Mouse (Mus musculus): ENCODE measurements around the gene Nrxn2. TPM values are rescaled to one million over a fixed set of nuclear protein-coding genes. Genes with fewer than 3 reads are reported as not detected.

Nrxn2 gene
- total and polyA plus RNA-seq, 3 experiments, result 0.03 to 0.16 TPM; not detected in 1

GRCm38 (mm10) chr19:6475129-6475528 is 56.6 kb downstream of the Nrxn2 start:
- Histone ChIP-seq H3K36me3 (replicated peaks) (no peaks in the 10 kb centered on the region), H3K4me1 (ENCODE audit: insufficient read depth, low read depth, low read length) (no peaks in the 10 kb centered on the region), H3K27me3 (ENCODE audit: insufficient read depth, low read length) (peaks cover 10% of the 10 kb centered on the region), H3K4me3 (ENCODE audit: low read depth, low read length) (no peak overlapping the region), H3K9me3 (replicated peaks) (no peaks in the 10 kb centered on the region)
- no peak for TF ChIP-seq TAL1 (conservative IDR thresholded peaks at IDR 0.05; ENCODE audit: low read depth, low read length)
- DNase-seq (ENCODE audit: low spot score) (no peak), ATAC-seq (ENCODE audit: extremely low read depth, insufficient number of reproducible peaks, low FRiP score, poor library complexity, severe bottlenecking) (no peak)

GRCm38 (mm10) chr19:6477007-6477406 is 58.5 kb downstream of the Nrxn2 start:
- DNase-seq (ENCODE audit: low spot score), result no peak
- TF ChIP-seq GATA2 (IDR thresholded peaks at IDR 0.05; ENCODE audit: borderline replicate concordance, low read depth, low read length), result no peak
- no peak for TF ChIP-seq CTCF (IDR thresholded peaks at IDR 0.05; ENCODE audit: low read depth, low read length)
- TF ChIP-seq GATA1 (IDR thresholded peaks at IDR 0.05; ENCODE audit: borderline replicate concordance, low read length), result no peak
- TF ChIP-seq POLR2AphosphoS5 (IDR thresholded peaks at IDR 0.05; ENCODE audit: insufficient replicate concordance, low read depth, low read length), result no peak
- TF ChIP-seq TAL1 (conservative IDR thresholded peaks at IDR 0.05; ENCODE audit: low read depth, low read length), result no peak
- Histone ChIP-seq H3K4me1 (ENCODE audit: insufficient read depth, low read depth, low read length) (no peaks in the 10 kb centered on the region), H3K36me3 (replicated peaks) (no peaks in the 10 kb centered on the region), H3K4me3 (ENCODE audit: low read depth, low read length) (no peak overlapping the region), H3K9me3 (replicated peaks) (no peaks in the 10 kb centered on the region), H3K27me3 (ENCODE audit: insufficient read depth, low read length) (peaks cover 16% of the 10 kb centered on the region)
- ATAC-seq (ENCODE audit: extremely low read depth, insufficient number of reproducible peaks, low FRiP score, poor library complexity, severe bottlenecking), result no peak

GRCm38 (mm10) chr19:6478566-6478965 is 60.0 kb downstream of the Nrxn2 start:
- ATAC-seq (ENCODE audit: extremely low read depth, insufficient number of reproducible peaks, low FRiP score, poor library complexity, severe bottlenecking), result no peak
- Histone ChIP-seq H3K4me1 (ENCODE audit: insufficient read depth, low read depth, low read length) (no peaks in the 10 kb centered on the region), H3K27me3 (ENCODE audit: insufficient read depth, low read length) (peaks cover 16% of the 10 kb centered on the region), H3K4me3 (ENCODE audit: low read depth, low read length) (no peak overlapping the region), H3K9me3 (replicated peaks) (no peaks in the 10 kb centered on the region), H3K36me3 (replicated peaks) (no peaks in the 10 kb centered on the region)
- no peak for DNase-seq (ENCODE audit: low spot score)
- TF ChIP-seq CTCF (IDR thresholded peaks at IDR 0.05; ENCODE audit: low read depth, low read length), result no peak
- TF ChIP-seq GATA2 (IDR thresholded peaks at IDR 0.05; ENCODE audit: borderline replicate concordance, low read depth, low read length), result no peak
- no peak for TF ChIP-seq TAL1 (conservative IDR thresholded peaks at IDR 0.05; ENCODE audit: low read depth, low read length)
- no peak for TF ChIP-seq GATA1 (IDR thresholded peaks at IDR 0.05; ENCODE audit: borderline replicate concordance, low read length)
- no peak for TF ChIP-seq POLR2AphosphoS5 (IDR thresholded peaks at IDR 0.05; ENCODE audit: insufficient replicate concordance, low read depth, low read length)

GRCm38 (mm10) chr19:6482886-6483285 is 64.4 kb downstream of the Nrxn2 start:
- peaks cover 31% of the 10 kb centered on the region for H3K27me3 ChIP-seq (ENCODE audit: insufficient read depth, low read length)

GRCm38 (mm10) chr19:6485059-6485630 is 66.6 kb downstream of the Nrxn2 start:
- Histone ChIP-seq H3K27me3 (ENCODE audit: insufficient read depth, low read length) (peaks cover 31% of the 10 kb centered on the region; the same call in 1 of the 2 replicates), H3K9me3 (replicated peaks) (no peaks in the 10 kb centered on the region), H3K36me3 (replicated peaks) (no peaks in the 10 kb centered on the region), H3K4me3 (ENCODE audit: low read depth, low read length) (no peak overlapping the region), H3K4me1 (ENCODE audit: insufficient read depth, low read depth, low read length) (no peaks in the 10 kb centered on the region)
- no peak for TF ChIP-seq TAL1 (conservative IDR thresholded peaks at IDR 0.05; ENCODE audit: low read depth, low read length)
- no peak for TF ChIP-seq CTCF (IDR thresholded peaks at IDR 0.05; ENCODE audit: low read depth, low read length)
- TF ChIP-seq GATA1 (IDR thresholded peaks at IDR 0.05; ENCODE audit: borderline replicate concordance, low read length), result no peak
- DNase-seq (ENCODE audit: low spot score), result no peak
- ATAC-seq (ENCODE audit: extremely low read depth, insufficient number of reproducible peaks, low FRiP score, poor library complexity, severe bottlenecking), result no peak

More at GRCm38 (mm10) chr19:6482886-6483285, 64.4 kb downstream of the Nrxn2 start:
- H3K36me3 ChIP-seq (replicated peaks), result no peaks in the 10 kb centered on the region
- no peak for TF ChIP-seq TAL1 (conservative IDR thresholded peaks at IDR 0.05; ENCODE audit: low read depth, low read length)
- TF ChIP-seq CTCF (IDR thresholded peaks at IDR 0.05; ENCODE audit: low read depth, low read length), result no peak
- TF ChIP-seq GATA1 (IDR thresholded peaks at IDR 0.05; ENCODE audit: borderline replicate concordance, low read length), result no peak
- no peak for TF ChIP-seq POLR2AphosphoS5 (IDR thresholded peaks at IDR 0.05; ENCODE audit: insufficient replicate concordance, low read depth, low read length)
- TF ChIP-seq GATA2 (IDR thresholded peaks at IDR 0.05; ENCODE audit: borderline replicate concordance, low read depth, low read length), result no peak
- ATAC-seq (ENCODE audit: extremely low read depth, insufficient number of reproducible peaks, low FRiP score, poor library complexity, severe bottlenecking), result no peak
- DNase-seq (ENCODE audit: low spot score), result no peak
- no peak overlapping the region for H3K4me3 ChIP-seq (ENCODE audit: low read depth, low read length)
- no peaks in the 10 kb centered on the region for H3K9me3 ChIP-seq (replicated peaks)
- no peaks in the 10 kb centered on the region for H3K4me1 ChIP-seq (ENCODE audit: insufficient read depth, low read depth, low read length)

GRCm38 (mm10) chr19:6489030-6489429 is 70.5 kb downstream of the Nrxn2 start:
- ATAC-seq (ENCODE audit: extremely low read depth, insufficient number of reproducible peaks, low FRiP score, poor library complexity, severe bottlenecking), result no peak; the same call in 1 of the 2 replicates
- no peaks in the 10 kb centered on the region for H3K4me1 ChIP-seq (ENCODE audit: insufficient read depth, low read depth, low read length)
- TF ChIP-seq CTCF (IDR thresholded peaks at IDR 0.05; ENCODE audit: low read depth, low read length), result peak; percentile 88
- no peak for TF ChIP-seq GATA2 (IDR thresholded peaks at IDR 0.05; ENCODE audit: borderline replicate concordance, low read depth, low read length)
- no peak for TF ChIP-seq GATA1 (IDR thresholded peaks at IDR 0.05; ENCODE audit: borderline replicate concordance, low read length)
- TF ChIP-seq POLR2AphosphoS5 (IDR thresholded peaks at IDR 0.05; ENCODE audit: insufficient replicate concordance, low read depth, low read length), result no peak
- peaks cover 25% of the 10 kb centered on the region; the same call in 1 of the 2 replicates for H3K27me3 ChIP-seq (ENCODE audit: insufficient read depth, low read length)
- peak; percentile 76 for DNase-seq (ENCODE audit: low spot score)
- no peaks in the 10 kb centered on the region for H3K36me3 ChIP-seq (replicated peaks)
- no peak overlapping the region for H3K4me3 ChIP-seq (ENCODE audit: low read depth, low read length)
- no peaks in the 10 kb centered on the region for H3K9me3 ChIP-seq (replicated peaks)

GRCm38 (mm10) chr19:6491538-6491937 is 73.0 kb downstream of the Nrxn2 start:
- Histone ChIP-seq H3K27me3 (ENCODE audit: insufficient read depth, low read length) (peaks cover 16% of the 10 kb centered on the region; the same call in 1 of the 2 replicates), H3K36me3 (replicated peaks) (no peaks in the 10 kb centered on the region), H3K9me3 (replicated peaks) (no peaks in the 10 kb centered on the region), H3K4me1 (ENCODE audit: insufficient read depth, low read depth, low read length) (no peaks in the 10 kb centered on the region), H3K4me3 (ENCODE audit: low read depth, low read length) (no peak overlapping the region)
- ATAC-seq (ENCODE audit: extremely low read depth, insufficient number of reproducible peaks, low FRiP score, poor library complexity, severe bottlenecking), result no peak
- DNase-seq (ENCODE audit: low spot score), result no peak
- no peak for TF ChIP-seq POLR2AphosphoS5 (IDR thresholded peaks at IDR 0.05; ENCODE audit: insufficient replicate concordance, low read depth, low read length)
- TF ChIP-seq CTCF (IDR thresholded peaks at IDR 0.05; ENCODE audit: low read depth, low read length), result no peak
- TF ChIP-seq GATA1 (IDR thresholded peaks at IDR 0.05; ENCODE audit: borderline replicate concordance, low read length), result no peak
- TF ChIP-seq GATA2 (IDR thresholded peaks at IDR 0.05; ENCODE audit: borderline replicate concordance, low read depth, low read length), result no peak
- TF ChIP-seq TAL1 (conservative IDR thresholded peaks at IDR 0.05; ENCODE audit: low read depth, low read length), result no peak

All from G1E (cell line).